Mouse (Mus musculus) 416B (cell line): ENCODE data around the gene Gsn.

Experiments used
- DNase-seq: peaks from one replicate; pipeline ENCODE4 v3.0.0; 2011; ENCODE audit warnings: low read depth

The Gsn gene

GRCm38 (mm10) chr2:35325930-35326329 lies 69.8 kb downstream of the Gsn start:
- no peak for DNase-seq

- DNase-seq, result peak; percentile 54
Measured at GRCm38 (mm10) chr2:35326931-35327330, 70.8 kb downstream of the Gsn start.

GRCm38 (mm10) chr2:35327583-35327982 lies 71.4 kb downstream of the Gsn start:
- peak; percentile 73 for DNase-seq

GRCm38 (mm10) chr2:35328064-35328792 lies 72.0 kb downstream of the Gsn start:
- DNase-seq, result no peak

- peak; percentile 38 for DNase-seq
Measured at GRCm38 (mm10) chr2:35329061-35329460, 72.9 kb downstream of the Gsn start.

GRCm38 (mm10) chr2:35331205-35331604 lies 75.0 kb downstream of the Gsn start:
- no peak for DNase-seq

- DNase-seq, result peak; percentile 84
Measured at GRCm38 (mm10) chr2:35333670-35334069, 77.5 kb downstream of the Gsn start.

- no peak for DNase-seq
Measured at GRCm38 (mm10) chr2:35335620-35336019, 79.4 kb downstream of the Gsn start.

GRCm38 (mm10) chr2:35336388-35337280 lies 80.5 kb downstream of the Gsn start, which contains the start of gene Stom:
Gene Stom (minus strand): TSS chr2:35336976.
- peak; percentile 98 for DNase-seq

- no peak for DNase-seq
Measured at GRCm38 (mm10) chr2:35337419-35337818, 81.2 kb downstream of the Gsn start.

GRCm38 (mm10) chr2:35338036-35338435 lies 81.9 kb downstream of the Gsn start:
- no peak for DNase-seq

- DNase-seq, result no peak
Measured at GRCm38 (mm10) chr2:35338707-35339106, 82.5 kb downstream of the Gsn start.

GRCm38 (mm10) chr2:35342605-35343004 lies 86.4 kb downstream of the Gsn start:
- DNase-seq, result peak; percentile 76

- DNase-seq, result no peak
Measured at GRCm38 (mm10) chr2:35345984-35346383, 89.8 kb downstream of the Gsn start.

- DNase-seq, result peak; percentile 86
Measured at GRCm38 (mm10) chr2:35349184-35349583, 93.0 kb downstream of the Gsn start.
